Mouse (Mus musculus): ENCODE measurements around the gene Nt5c2.

The Nt5c2 gene

GRCm38 (mm10) chr19:46929044-46929587 lies 85.8 kb downstream of the Nt5c2 start:
- DNase-seq (ENCODE audit: low read depth) = peak; percentile 87

- DNase-seq (ENCODE audit: low read depth) = no peak
These were observed 86.8 kb downstream of the Nt5c2 start for GRCm38 (mm10) chr19:46928136-46928535.

- no peak for DNase-seq (ENCODE audit: low read depth)
These were observed 88.0 kb downstream of the Nt5c2 start for GRCm38 (mm10) chr19:46926951-46927350.

DNA sequence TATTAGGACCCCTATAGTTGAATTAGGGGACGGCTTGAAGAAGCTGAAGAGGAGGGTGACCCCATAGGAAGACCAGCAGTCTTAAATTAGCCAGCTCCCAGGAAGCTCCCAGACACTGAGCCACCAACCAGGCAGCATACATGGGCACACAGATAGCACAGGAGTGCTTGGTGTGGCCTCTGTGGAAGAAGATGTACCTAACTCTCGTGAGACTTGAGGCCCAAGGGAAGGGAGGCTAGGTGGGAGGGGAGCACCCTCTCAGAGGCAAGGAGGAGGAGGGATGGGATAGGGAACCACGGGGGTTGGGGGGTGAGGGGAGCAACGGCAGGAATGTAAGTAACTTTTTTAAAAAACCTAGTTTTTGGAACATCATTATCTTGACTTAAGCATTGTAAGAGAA lies 88.6 kb downstream of the Nt5c2 start:
- no peak for DNase-seq (ENCODE audit: low read depth)

DNA sequence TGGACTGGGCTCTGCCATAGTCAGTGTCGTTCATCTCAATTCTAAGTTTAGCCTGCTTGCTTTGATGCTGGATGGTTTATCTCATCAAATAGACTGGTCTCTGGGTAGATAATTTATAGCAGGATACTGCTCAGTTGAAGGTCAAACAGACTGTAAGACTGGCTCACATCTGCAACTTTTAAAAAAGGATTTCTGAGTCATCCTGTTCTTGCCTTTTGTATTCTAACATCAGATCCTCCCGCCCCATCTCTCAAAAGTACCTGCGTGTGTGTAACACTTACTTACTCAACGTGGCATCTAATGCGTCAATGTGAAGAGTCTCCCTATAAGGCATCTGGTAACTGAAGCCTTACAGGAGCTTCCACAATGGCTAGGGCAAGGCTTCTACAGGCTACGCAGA lies 94.4 kb downstream of the Nt5c2 start:
- DNase-seq (ENCODE audit: low read depth) = no peak

DNA sequence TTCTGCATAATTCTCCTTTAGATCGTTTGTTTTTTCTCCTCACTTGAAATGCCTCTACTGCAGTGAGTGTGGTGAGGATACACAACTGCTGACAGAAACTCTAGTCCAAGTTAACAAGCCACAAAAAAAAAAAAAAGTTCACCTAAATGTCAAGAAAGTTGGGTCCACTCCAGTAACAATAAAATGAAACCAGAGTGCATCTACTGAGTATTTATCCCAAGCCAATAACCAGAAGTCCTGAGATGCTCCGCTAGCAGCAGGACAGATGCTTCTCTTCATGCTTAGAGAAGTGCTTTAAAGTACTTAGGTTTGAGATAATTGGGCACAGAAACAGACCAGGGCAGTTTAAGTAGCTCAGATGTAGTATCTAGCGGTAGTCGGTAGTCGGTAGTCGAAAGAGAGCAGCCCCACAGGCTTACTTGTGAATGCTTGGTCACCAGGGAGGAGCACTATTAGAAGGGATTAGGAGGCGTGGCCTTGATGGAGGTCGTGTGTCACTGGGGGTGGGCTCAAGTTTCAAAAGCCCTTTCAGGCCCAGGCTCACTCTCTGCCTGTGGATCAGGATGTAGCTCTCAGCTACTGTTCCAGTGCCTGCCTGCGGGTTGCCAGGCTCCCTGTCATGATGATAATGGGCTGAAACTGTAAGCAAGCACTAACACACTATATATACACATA lies 99.4 kb downstream of the Nt5c2 start:
- no peak for DNase-seq (ENCODE audit: low read depth)

DNA sequence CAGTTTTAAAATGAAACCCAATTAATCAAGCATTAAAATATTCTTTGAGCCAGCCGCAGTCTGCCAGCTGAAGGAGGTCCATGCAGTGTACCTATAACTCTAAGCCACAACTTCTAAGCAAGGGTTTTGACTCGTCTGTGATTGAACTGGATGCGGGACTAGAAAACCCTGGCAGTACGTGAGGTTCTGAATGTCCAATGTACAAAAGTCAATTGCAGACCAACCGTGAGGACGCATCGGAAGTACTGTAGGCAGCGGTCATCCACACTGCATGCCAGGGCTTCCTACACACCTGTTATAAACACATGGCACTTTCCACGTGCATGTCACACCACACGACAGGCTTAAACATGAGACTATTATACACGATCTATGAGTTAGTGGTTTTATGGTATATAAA lies 101.3 kb downstream of the Nt5c2 start:
- no peak for DNase-seq (ENCODE audit: low read depth)

DNA sequence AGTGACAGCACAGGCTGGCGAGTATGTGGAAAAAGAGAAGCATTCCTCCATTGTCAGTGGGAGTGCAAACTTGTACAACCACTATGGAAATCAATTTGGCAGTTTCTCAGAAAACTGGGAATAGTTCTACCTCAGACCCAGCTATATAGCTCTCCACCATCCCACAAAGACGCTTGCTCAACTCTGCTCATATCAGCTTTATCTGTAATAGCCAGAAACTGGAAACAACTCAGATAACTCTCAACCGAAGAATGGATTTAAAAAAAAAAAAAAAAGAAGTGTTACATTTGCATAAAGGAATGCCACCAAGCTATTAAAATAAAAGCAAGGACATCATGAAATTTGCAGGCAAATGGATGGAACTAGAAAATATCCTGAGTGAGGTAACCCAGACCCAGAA lies 103.5 kb downstream of the Nt5c2 start:
- no peak for DNase-seq (ENCODE audit: low read depth)

- DNase-seq (ENCODE audit: low read depth) = no peak
These were observed 106.0 kb downstream of the Nt5c2 start for GRCm38 (mm10) chr19:46908977-46909376.

DNA sequence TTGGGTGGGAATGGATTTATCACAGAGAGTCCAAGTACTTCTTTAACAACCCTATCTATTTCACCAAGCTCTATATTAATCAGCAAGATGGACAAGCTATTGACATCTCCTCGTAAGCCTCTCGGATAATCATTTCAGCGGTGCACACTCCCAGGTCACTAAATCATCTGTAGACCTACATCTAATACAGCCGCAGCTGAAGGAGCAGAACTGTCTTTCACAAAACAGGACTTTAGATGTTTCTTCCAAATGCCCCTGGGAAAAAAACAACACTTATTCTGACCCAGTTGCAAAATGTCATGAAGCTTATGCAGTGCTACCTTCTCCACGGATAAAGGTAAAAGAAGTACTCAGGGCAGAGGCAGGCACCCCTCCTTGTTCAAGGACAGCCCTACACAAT lies 106.7 kb downstream of the Nt5c2 start:
- DNase-seq (ENCODE audit: low read depth) = no peak

GRCm38 (mm10) chr19:46905971-46906370 lies 109.0 kb downstream of the Nt5c2 start:
- no peak for DNase-seq (ENCODE audit: low read depth)

- peak; percentile 61 for DNase-seq (ENCODE audit: low read depth)
These were observed 109.6 kb downstream of the Nt5c2 start for GRCm38 (mm10) chr19:46905383-46905782.

DNA sequence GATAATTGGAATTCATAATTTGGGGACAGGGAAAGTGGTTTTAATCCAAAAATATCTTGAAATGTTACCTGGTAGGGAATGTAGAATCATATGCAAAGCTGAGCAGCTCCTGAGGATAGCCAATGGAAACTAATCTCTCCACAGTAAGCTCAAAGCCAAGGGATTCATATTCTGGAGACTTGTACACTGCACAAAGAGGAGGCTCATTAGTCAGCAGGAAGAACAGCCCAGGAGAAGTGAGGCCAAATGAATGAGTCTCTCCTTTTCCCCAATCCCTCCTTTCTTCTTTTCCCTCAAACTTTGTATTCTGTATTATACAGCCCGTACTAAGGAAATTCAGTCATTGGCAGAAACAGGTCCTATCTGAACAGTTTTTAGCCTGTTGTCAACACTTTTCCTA lies 110.0 kb downstream of the Nt5c2 start:
- DNase-seq (ENCODE audit: low read depth) = no peak

- no peak for DNase-seq (ENCODE audit: low read depth)
These were observed 111.6 kb downstream of the Nt5c2 start for GRCm38 (mm10) chr19:46903379-46903778.

- peak; percentile 90 for DNase-seq (ENCODE audit: low read depth)
These were observed 113.6 kb downstream of the Nt5c2 start for GRCm38 (mm10) chr19:46901323-46901722.

GRCm38 (mm10) chr19:46900786-46901185 lies 114.2 kb downstream of the Nt5c2 start:
- no peak for DNase-seq (ENCODE audit: low read depth)

- DNase-seq (ENCODE audit: low read depth) = peak; percentile 43
These were observed 115.1 kb downstream of the Nt5c2 start for GRCm38 (mm10) chr19:46899871-46900270.

DNA sequence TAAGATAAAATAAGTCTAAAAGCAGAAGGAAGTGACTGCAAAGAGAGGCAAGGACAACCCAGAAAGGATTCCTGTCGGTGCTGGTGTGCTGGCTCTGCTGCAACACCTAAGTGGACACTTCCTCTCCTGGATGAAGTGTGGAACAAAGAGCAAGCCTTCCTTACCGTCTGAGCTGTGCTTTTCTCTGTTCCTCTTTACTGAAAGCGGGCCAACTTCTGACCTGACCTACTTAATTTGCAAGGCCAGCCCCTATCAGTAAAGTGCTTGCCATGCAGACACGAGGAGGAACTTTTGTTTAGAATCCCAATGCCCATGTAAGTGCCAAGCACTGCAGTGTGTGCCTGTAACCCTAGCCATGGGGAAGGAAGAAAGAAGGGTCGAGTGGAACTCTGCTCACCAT lies 115.6 kb downstream of the Nt5c2 start:
- peak; percentile 56 for DNase-seq (ENCODE audit: low read depth)

GRCm38 (mm10) chr19:46898222-46898621 lies 116.7 kb downstream of the Nt5c2 start:
- DNase-seq (ENCODE audit: low read depth) = no peak

GRCm38 (mm10) chr19:46897135-46897534 lies 117.8 kb downstream of the Nt5c2 start:
- DNase-seq (ENCODE audit: low read depth) = no peak

GRCm38 (mm10) chr19:46893484-46893883 lies 121.5 kb downstream of the Nt5c2 start:
- no peak for DNase-seq (ENCODE audit: low read depth)

- DNase-seq (ENCODE audit: low read depth) = no peak
These were observed 122.1 kb downstream of the Nt5c2 start for GRCm38 (mm10) chr19:46892856-46893255.

- DNase-seq (ENCODE audit: low read depth) = no peak
These were observed 124.3 kb downstream of the Nt5c2 start for GRCm38 (mm10) chr19:46890657-46891056.

DNA sequence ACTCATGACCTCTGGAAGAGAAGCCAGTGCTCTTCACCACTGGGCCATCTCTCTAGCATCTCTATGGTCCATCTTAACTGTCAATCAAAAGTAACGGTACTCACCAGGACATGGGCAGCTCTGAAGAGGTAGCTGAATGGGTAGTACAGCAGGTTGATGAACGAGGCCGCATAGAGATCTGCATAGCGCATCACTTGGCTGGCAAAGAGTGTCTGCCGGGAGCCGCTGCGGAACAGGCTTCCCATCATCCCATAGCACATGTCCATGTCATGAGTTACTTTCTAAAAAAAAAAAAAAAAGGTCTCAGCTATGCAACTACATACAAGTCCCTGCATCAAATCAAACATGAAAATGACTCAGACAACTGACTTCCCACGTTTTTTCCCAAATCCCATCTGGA lies 125.3 kb downstream of the Nt5c2 start:
- DNase-seq (ENCODE audit: low read depth) = no peak

Measured in 416B (cell line).